Mouse (Mus musculus): ENCODE results near the gene Mob3c. TPM values are rescaled to one million over a fixed set of nuclear protein-coding genes. Genes with fewer than 3 reads are reported as not detected.

The Mob3c gene
- 8.1 and 8.4 TPM in 2 replicates for polyA plus RNA-seq (2015; fragmentation: Nextera tagmentation; extraction: Ambion mirVana)

DNA sequence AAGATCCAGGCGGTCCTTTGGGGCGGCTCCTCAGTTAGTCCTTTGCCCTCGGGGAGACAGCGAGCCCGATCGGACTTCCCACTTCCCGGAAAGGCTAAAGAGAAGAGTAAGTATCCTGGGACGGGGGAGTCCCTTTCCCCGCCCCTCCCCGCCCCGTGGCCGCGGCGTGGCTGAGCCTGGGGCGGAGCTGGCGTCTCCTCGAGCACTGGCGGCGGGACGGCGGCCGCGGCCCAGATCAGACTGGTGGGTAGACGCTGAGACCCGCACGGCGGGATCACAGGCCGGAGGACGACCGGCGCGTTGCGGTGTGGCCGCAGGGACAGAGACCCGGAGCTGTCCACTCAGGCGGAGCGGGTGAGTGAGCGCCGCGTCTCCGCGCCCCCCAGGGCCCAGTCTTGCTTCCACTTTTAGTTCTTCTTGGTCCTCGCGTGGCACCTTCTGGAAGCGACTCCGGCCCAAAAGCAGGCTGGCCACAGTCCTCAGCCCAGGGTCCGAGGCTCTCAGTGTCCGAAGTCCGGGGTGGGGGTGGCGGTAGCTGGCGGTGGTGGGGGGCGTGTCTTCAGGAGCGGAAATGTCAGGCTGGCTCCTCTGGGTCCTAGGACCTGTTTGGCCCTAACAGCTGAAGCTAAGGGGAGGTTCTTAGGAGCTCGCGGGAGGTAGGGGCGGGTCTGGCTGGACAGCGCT, at the start of gene Mob3c:
Gene Mob3c, plus strand, starts transcription at position 205 of the 684 bp plus-strand sequence.
- H3K36me3 ChIP-seq: peaks cover 11% of the 10 kb centered on the region; the same call in 1 of the 2 replicates
- peak within 1 kb of the TSS; percentile 77 for H3K9ac ChIP-seq (replicated peaks)
- peaks cover 20% of the 10 kb centered on the region for H3K4me1 ChIP-seq
- H3K9me3 ChIP-seq (replicated peaks): no peaks in the 10 kb centered on the region
- H3K4me3 ChIP-seq (replicated peaks): peak within 1 kb of the TSS; percentile 92
- H3K4me2 ChIP-seq: peak within 1 kb of the TSS; percentile 87
- peak; percentile 92 for ATAC-seq (ENCODE audit: low FRiP score)
- H3K27me3 ChIP-seq (replicated peaks): no peaks in the 10 kb centered on the region
- peak within 1 kb of the TSS; percentile 84 for H3K27ac ChIP-seq (replicated peaks)
- under 1% methylated on average over 55 of the region's 57 CpGs for WGBS

DNA sequence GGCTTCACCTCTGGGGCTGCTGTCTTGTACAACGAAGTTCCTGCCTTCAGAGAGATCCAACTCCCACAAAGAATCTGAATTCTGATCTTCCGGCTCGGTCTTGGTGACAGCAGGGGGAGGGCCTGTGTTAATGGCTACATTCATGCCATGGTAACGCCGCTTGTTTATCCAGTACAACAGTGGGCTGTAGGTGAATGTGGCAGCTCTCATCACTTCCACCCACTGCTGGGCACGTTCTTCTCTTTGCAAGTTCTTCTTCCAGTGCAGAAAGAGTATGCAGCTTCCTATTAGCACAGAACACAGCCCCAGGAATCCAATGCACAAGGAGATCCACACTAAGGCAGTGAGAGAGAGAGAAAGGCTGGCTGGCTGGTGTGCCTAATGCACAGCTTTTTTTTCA, 47.6 kb upstream of the Mob3c start:
- Histone ChIP-seq H3K9me3 (replicated peaks) (no peaks in the 10 kb centered on the region), H3K27ac (replicated peaks) (no peak overlapping the region), H3K4me2 (no peak overlapping the region), H3K27me3 (replicated peaks) (no peaks in the 10 kb centered on the region), H3K4me3 (replicated peaks) (no peak overlapping the region), H3K9ac (replicated peaks) (no peak overlapping the region), H3K4me1 (peaks cover 6% of the 10 kb centered on the region), H3K36me3 (peaks cover 16% of the 10 kb centered on the region; the same call in 1 of the 2 replicates)
- 34% methylated on average over 6 of the region's 6 CpGs for WGBS
- no peak for ATAC-seq (ENCODE audit: low FRiP score)

DNA sequence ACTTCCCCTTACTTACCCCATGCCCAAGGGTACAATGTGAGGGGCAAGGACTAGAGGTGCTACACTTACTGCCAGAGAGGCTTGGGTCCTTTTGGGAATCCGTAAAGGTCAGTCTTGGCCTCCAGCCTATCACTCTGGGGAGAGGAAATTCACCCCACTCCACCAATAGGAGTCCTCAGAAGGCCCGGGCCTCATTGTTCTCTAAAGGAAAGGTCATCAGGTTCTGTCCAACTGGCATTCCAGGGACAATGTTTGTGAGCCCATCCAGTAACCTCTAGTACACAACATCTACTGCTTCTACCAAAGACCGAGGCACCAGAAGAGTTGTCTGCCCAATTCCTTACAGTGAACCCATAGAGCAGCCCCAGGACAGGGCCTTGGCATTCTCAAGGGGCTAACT, 47.0 kb upstream of the Mob3c start, which contains the start of gene Tex38:
Gene Tex38, minus strand, starts transcription at position 101 of the 400 bp plus-strand sequence.
- Histone ChIP-seq H3K9ac (replicated peaks) (no peak within 1 kb of the TSS), H3K4me3 (replicated peaks) (no peak within 1 kb of the TSS), H3K4me2 (no peak within 1 kb of the TSS), H3K36me3 (peaks cover 16% of the 10 kb centered on the region; the same call in 1 of the 2 replicates), H3K27ac (replicated peaks) (no peak within 1 kb of the TSS), H3K9me3 (replicated peaks) (no peaks in the 10 kb centered on the region), H3K4me1 (peaks cover 12% of the 10 kb centered on the region), H3K27me3 (replicated peaks) (no peaks in the 10 kb centered on the region)
- 91% methylated on average over 3 of the region's 3 CpGs for WGBS
- ATAC-seq (ENCODE audit: low FRiP score): no peak

DNA sequence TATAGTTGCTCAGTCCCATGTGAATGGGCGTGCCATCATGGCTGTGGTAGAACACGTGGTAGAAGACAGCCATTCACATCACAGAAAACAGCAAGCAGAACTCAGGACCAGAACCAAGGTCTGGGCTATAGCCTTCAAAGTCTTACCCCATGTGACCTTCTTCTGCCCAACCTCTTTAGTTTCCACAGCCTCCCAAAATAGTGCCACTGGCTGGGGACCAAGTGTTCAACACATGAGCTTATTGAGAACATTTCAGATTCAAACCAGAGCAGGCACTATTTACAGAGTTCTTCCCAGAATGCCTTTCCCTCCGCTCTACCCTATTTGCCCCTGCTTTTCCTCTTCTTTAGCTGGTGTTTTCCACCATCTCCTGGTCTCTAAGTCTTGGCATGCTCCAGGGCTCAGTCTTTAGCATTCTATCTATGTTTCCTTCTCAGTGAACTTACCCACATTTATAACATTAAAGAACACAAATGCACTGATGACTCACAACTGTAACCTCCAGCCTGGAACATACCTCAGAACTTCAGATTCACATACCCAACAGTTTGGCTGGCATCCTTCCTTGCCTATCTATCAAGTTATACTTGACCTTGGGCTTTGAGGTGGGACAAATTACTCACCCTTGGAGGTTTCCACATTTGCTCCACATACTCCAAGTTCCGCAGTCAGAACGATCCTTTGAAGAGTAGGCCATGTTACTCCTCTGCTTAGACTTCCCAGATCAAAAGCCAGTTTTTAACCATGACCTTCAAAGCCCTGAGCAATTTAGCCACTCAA, 45.7 kb upstream of the Mob3c start:
- no peak overlapping the region for H3K4me2 ChIP-seq
- no peak overlapping the region for H3K9ac ChIP-seq (replicated peaks)
- whole genome bisulfite sequencing: 91% methylated on average over 5 of the region's 5 CpGs
- no peak overlapping the region for H3K4me3 ChIP-seq (replicated peaks)
- peaks cover 17% of the 10 kb centered on the region for H3K4me1 ChIP-seq
- 0 out of 2 replicates have a peak, but pooled peaks cover 8% of the 10 kb centered on the region for H3K36me3 ChIP-seq
- ATAC-seq (ENCODE audit: low FRiP score): no peak
- H3K27ac ChIP-seq (replicated peaks): no peak overlapping the region
- H3K9me3 ChIP-seq (replicated peaks): no peaks in the 10 kb centered on the region
- H3K27me3 ChIP-seq (replicated peaks): no peaks in the 10 kb centered on the region

DNA sequence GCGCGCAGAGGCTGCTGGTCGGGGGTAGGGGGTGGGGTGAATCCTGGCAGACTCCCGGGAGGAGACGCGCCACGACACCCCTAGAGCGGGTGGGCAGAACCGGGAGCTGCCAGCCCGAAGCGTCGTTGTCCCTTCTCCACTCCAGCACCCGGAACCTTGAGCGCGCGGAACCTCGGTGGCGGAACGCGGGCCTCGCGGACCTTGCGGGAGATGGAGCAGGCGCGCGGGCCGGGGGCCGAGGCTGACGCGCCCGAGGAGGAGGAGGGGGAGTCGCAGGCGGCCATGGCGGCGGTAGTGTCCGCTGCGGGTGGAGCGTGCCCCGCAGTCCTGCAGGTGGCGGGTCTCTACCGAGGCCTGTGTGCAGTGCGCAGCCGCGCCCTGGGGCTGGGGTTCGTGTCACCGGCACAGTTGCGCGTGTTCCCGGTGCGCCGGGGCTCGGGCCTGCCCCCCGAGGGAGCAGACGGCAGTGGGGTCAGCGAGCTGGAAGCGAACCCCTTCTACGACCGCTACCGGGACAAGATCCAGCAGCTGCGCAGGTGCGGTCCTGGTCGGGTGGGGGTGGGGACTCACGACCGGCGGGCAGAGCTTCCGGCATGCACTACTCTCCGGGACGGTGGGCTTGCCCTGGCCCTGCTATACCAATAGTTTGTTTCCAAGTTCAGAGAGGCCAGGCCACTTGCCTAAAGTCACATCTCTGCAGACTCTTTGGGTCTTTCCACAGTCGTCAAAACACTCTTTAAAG, 43.0 kb upstream of the Mob3c start, which contains the start of gene Atpaf1:
Gene Atpaf1, plus strand, starts transcription at position 44 of the 742 bp plus-strand sequence.
- under 1% methylated on average over 68 of the region's 69 CpGs for WGBS
- ATAC-seq (ENCODE audit: low FRiP score): peak; percentile 94
- H3K27me3 ChIP-seq (replicated peaks): no peaks in the 10 kb centered on the region
- peaks cover 17% of the 10 kb centered on the region for H3K4me1 ChIP-seq
- peak within 1 kb of the TSS; percentile 79 for H3K9ac ChIP-seq (replicated peaks)
- peak within 1 kb of the TSS; percentile 83 for H3K4me2 ChIP-seq
- H3K27ac ChIP-seq (replicated peaks): peak within 1 kb of the TSS; percentile 81
- peaks cover 12% of the 10 kb centered on the region for H3K36me3 ChIP-seq
- no peaks in the 10 kb centered on the region for H3K9me3 ChIP-seq (replicated peaks)
- H3K4me3 ChIP-seq (replicated peaks): peak within 1 kb of the TSS; percentile 75

DNA sequence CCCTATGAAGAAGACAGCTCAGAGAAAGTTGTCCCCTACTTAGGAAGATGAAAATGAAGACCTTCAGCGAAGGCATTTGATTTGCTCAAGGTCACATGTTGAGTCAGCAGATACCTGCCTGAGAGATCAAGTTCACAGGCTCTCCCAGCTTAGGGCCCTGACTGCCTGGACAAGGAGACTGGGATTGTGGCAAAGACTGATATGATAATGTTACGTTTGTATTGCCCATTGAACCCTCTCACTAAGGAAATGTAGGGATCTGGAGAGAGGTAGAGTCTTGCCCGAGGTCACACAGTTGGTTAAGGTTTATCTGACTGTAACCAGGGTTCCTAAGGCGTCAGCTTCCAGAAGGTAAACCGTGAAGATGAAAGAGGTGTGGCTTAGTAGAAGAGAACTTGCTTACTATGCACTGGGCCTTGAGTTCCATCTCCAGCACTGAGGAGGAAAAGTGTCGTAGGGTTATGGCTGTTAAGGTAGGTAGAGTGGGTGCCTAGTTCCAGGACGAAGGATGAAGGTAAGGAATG, 42.3 kb upstream of the Mob3c start:
- Histone ChIP-seq H3K27ac (replicated peaks) (peak overlapping the region; percentile 81; the same call in 1 of the 2 replicates), H3K9me3 (replicated peaks) (no peaks in the 10 kb centered on the region), H3K9ac (replicated peaks) (peak overlapping the region; percentile 79), H3K4me1 (peaks cover 17% of the 10 kb centered on the region), H3K4me3 (replicated peaks) (peak overlapping the region; percentile 75), H3K4me2 (peak overlapping the region; percentile 83), H3K27me3 (replicated peaks) (no peaks in the 10 kb centered on the region), H3K36me3 (peaks cover 17% of the 10 kb centered on the region)
- WGBS: 66% methylated on average over 7 of the region's 7 CpGs
- ATAC-seq (ENCODE audit: low FRiP score): no peak

DNA sequence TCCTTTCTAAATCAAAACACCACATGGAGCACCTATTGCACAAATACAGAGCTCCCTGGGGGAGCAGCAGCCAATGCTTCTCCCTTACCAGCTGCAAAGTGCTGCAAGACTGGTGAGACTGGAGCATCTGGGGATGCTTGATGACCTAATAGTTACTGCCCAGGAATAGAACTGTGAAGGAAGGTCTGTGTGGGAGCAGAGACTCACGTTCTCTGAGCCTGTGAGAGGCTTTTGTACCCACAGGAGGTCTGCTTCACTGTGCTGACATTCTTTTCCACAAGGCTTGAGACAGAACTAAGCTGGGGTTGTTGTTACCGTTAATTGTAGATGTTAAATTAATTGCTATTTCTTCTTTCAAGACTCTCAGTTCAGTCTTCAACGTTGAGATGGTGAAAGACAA, 37.0 kb upstream of the Mob3c start:
- Histone ChIP-seq H3K27me3 (replicated peaks) (no peaks in the 10 kb centered on the region), H3K4me2 (no peak overlapping the region), H3K4me1 (peaks cover 5% of the 10 kb centered on the region), H3K4me3 (replicated peaks) (no peak overlapping the region), H3K27ac (replicated peaks) (no peak overlapping the region), H3K36me3 (peaks cover 50% of the 10 kb centered on the region), H3K9me3 (replicated peaks) (no peaks in the 10 kb centered on the region), H3K9ac (replicated peaks) (no peak overlapping the region)
- no peak for ATAC-seq (ENCODE audit: low FRiP score)
- WGBS: 70% methylated on average over 3 of the region's 3 CpGs

DNA sequence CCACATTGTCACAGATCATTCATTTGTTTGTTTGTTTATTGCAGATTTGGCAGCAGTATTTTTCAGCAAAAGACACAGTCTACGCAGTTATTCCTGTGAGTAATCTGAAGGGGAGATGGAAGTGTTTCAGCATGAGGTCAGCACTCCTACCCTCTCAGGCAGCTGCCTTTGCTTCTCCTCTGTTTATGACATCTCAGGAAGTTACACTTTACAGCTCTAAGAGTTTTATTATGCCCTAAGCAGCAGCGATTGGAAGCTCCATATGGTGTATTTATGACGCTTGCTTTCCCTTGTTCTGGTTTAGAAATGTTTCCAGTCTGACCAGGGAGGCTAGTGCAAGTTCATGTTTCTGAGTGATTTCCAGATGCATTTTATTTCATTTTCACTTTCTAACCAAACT, 32.5 kb upstream of the Mob3c start:
- ATAC-seq (ENCODE audit: low FRiP score): no peak
- Histone ChIP-seq H3K9me3 (replicated peaks) (no peaks in the 10 kb centered on the region), H3K36me3 (peaks cover 67% of the 10 kb centered on the region), H3K27me3 (replicated peaks) (no peaks in the 10 kb centered on the region), H3K4me1 (no peaks in the 10 kb centered on the region), H3K27ac (replicated peaks) (no peak overlapping the region), H3K9ac (replicated peaks) (no peak overlapping the region), H3K4me2 (no peak overlapping the region), H3K4me3 (replicated peaks) (no peak overlapping the region)
- WGBS: 38% methylated on average over 3 of the region's 3 CpGs

DNA sequence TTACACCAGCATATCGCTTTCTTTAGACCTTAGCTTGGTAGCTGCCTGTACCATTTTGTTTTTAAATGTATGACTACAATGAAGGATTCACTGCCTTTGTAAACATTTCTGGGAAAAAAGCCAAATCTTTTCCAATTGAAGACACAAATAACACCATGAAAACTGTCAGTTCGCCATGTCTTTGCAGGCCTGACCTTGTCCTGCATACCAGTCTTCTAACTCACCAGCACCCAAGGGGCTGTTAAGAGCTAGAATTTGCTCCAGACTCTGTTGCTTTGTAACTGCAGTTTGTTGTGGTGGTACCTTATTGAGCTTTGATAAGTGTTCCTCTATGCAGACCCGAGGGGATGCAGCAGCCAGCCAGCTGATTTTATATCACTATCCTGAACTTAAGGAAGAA, 27.9 kb upstream of the Mob3c start:
- Histone ChIP-seq H3K27me3 (replicated peaks) (no peaks in the 10 kb centered on the region), H3K4me3 (replicated peaks) (no peak overlapping the region), H3K36me3 (peaks cover 58% of the 10 kb centered on the region), H3K4me2 (no peak overlapping the region), H3K27ac (replicated peaks) (no peak overlapping the region), H3K9me3 (replicated peaks) (no peaks in the 10 kb centered on the region), H3K9ac (replicated peaks) (no peak overlapping the region), H3K4me1 (no peaks in the 10 kb centered on the region)
- WGBS: 66% methylated on average over 3 of the region's 3 CpGs
- ATAC-seq (ENCODE audit: low FRiP score): no peak

DNA sequence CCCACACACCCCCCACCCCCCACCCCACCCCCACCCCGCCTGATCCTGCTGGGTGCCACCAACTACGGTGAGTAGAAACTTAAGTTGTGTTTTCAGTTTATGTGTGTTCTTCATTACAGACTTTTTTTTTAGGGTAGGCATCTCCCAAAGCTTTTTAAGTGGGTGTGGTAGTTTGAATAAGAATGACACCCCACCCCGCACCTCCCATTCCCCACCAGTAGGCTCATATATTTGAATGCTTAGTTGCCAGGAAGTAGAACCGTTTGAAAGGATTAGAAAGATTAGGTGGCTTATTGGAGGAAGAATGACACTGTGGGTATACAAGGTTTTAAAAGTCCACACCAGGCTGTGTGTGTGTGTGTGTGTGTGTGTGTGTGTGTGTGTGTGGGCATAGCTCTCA, 15.6 kb upstream of the Mob3c start:
- Histone ChIP-seq H3K27me3 (replicated peaks) (no peaks in the 10 kb centered on the region), H3K27ac (replicated peaks) (no peak overlapping the region), H3K9me3 (replicated peaks) (no peaks in the 10 kb centered on the region), H3K36me3 (peaks cover 33% of the 10 kb centered on the region), H3K9ac (replicated peaks) (no peak overlapping the region), H3K4me2 (no peak overlapping the region), H3K4me1 (no peaks in the 10 kb centered on the region), H3K4me3 (replicated peaks) (no peak overlapping the region)
- no peak for ATAC-seq (ENCODE audit: low FRiP score)
- WGBS: 92% methylated on average over 4 of the region's 4 CpGs

DNA sequence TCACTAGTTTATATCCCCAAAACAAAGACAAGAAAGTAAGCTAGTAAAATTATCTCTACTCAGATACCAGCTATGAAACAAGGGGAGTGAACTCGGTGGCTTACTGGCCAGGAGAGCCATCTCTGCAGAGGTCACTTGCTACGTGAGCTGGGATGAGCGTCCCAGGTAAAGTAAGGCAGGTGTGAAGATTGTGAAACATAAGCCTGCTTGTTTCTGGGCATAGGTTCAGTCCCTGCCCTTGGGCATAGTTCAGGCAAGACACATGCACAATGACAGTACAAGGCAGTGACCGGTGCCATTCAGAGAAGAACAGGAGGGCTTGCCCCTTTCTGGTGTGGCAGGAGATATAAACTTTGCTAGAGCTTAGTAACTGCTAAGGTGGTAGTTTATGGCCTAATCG, 12.3 kb upstream of the Mob3c start:
- WGBS: 94% methylated on average over 5 of the region's 5 CpGs
- Histone ChIP-seq H3K36me3 (peaks cover 33% of the 10 kb centered on the region), H3K27ac (replicated peaks) (no peak overlapping the region), H3K4me3 (replicated peaks) (no peak overlapping the region), H3K27me3 (replicated peaks) (no peaks in the 10 kb centered on the region), H3K9ac (replicated peaks) (no peak overlapping the region), H3K4me2 (no peak overlapping the region), H3K9me3 (replicated peaks) (no peaks in the 10 kb centered on the region), H3K4me1 (no peaks in the 10 kb centered on the region)
- ATAC-seq (ENCODE audit: low FRiP score): no peak
